Mouse (Mus musculus) urinary bladder, adult 18-20 months (tissue): ENCODE data around the gene Dnm2.

ENCODE experiments used
- DNase-seq, 2 experiments: peaks; one replicate each; pipeline ENCODE4 v3.0.0; 2022; ENCODE audit warnings: low spot score in 2 of 2, mixed read lengths in 2 of 2

Dnm2 gene

GRCm38 (mm10) chr9:21430724-21431123 is 6.0 kb downstream of the Dnm2 start:
- DNase-seq, result no peak

- no peak for DNase-seq
Measured at GRCm38 (mm10) chr9:21432066-21432465, 7.4 kb downstream of the Dnm2 start.

- no peak for DNase-seq
Measured at GRCm38 (mm10) chr9:21433766-21434165, 9.1 kb downstream of the Dnm2 start.

GRCm38 (mm10) chr9:21434410-21434809 is 9.7 kb downstream of the Dnm2 start:
- DNase-seq, result no peak

- DNase-seq, result no peak
Measured at GRCm38 (mm10) chr9:21435777-21436635, 11.3 kb downstream of the Dnm2 start.

- no peak for DNase-seq
Measured at GRCm38 (mm10) chr9:21437577-21437976, 12.9 kb downstream of the Dnm2 start.

GRCm38 (mm10) chr9:21438219-21438618 is 13.5 kb downstream of the Dnm2 start:
- no peak for DNase-seq

GRCm38 (mm10) chr9:21439456-21439855 is 14.7 kb downstream of the Dnm2 start:
- DNase-seq, result no peak

- DNase-seq, result no peak
Measured at GRCm38 (mm10) chr9:21439914-21440313, 15.2 kb downstream of the Dnm2 start.

GRCm38 (mm10) chr9:21440387-21440786 is 15.7 kb downstream of the Dnm2 start:
- DNase-seq, result no peak

- DNase-seq, result no peak
Measured at GRCm38 (mm10) chr9:21443853-21444252, 19.1 kb downstream of the Dnm2 start.

GRCm38 (mm10) chr9:21444574-21444973 is 19.9 kb downstream of the Dnm2 start:
- no peak for DNase-seq

GRCm38 (mm10) chr9:21445081-21445744 is 20.5 kb downstream of the Dnm2 start:
- no peak for DNase-seq

- DNase-seq, result no peak
Measured at GRCm38 (mm10) chr9:21447778-21448177, 23.1 kb downstream of the Dnm2 start.

- no peak for DNase-seq
Measured at GRCm38 (mm10) chr9:21449710-21450109, 25.0 kb downstream of the Dnm2 start.

- DNase-seq, result no peak
Measured at GRCm38 (mm10) chr9:21450270-21450669, 25.6 kb downstream of the Dnm2 start.

- peak in 1 of 2 experiments; percentile 58 for DNase-seq
Measured at GRCm38 (mm10) chr9:21451391-21451790, 26.7 kb downstream of the Dnm2 start.

- DNase-seq, result peak in 1 of 2 experiments; percentile 39
Measured at GRCm38 (mm10) chr9:21451870-21452269, 27.2 kb downstream of the Dnm2 start.

- no peak for DNase-seq
Measured at GRCm38 (mm10) chr9:21453003-21453402, 28.3 kb downstream of the Dnm2 start.

GRCm38 (mm10) chr9:21453459-21453858 is 28.8 kb downstream of the Dnm2 start:
- DNase-seq, result no peak

GRCm38 (mm10) chr9:21454556-21454955 is 29.8 kb downstream of the Dnm2 start:
- DNase-seq, result no peak

- no peak for DNase-seq
Measured at GRCm38 (mm10) chr9:21455103-21455770, 30.5 kb downstream of the Dnm2 start.
